Mouse (Mus musculus) CH12.LX (cell line): ENCODE measurements around the gene Kcnip4.

ENCODE experiments used
- CTCF ChIP-seq, 2 experiments: IDR thresholded peaks in 1 of 2; conservative IDR thresholded peaks in 1 of 2; 2 replicates each; pipeline ENCODE4 v1.5.1; 2011 to 2012; ENCODE audit warnings: low read depth in 2 of 2, low read length in 2 of 2, improper control_type of control experiment in 1 of 2, inconsistent platforms in 1 of 2, mild to moderate bottlenecking in 1 of 2, moderate library complexity in 1 of 2
- EP300 ChIP-seq: IDR thresholded peaks from 2 replicates; pipeline ENCODE4 v1.6.1; 2011; ENCODE audit warnings: low read length, improper control_type of control experiment
- PAX5 ChIP-seq: IDR thresholded peaks from 2 replicates; pipeline ENCODE4 v1.6.1; 2012; ENCODE audit warnings: low read length, inconsistent platforms, mixed read lengths
- POLR2A ChIP-seq: IDR thresholded peaks from 2 replicates; pipeline ENCODE4 v1.6.1; 2011; ENCODE audit warnings: low read depth, mild to moderate bottlenecking, improper control_type of control experiment, low read length
- TBP ChIP-seq: conservative IDR thresholded peaks from 2 replicates; pipeline ENCODE4 v1.6.1; 2011; ENCODE audit warnings: low read depth, low read length, improper control_type of control experiment

- TF ChIP-seq TBP = no peak
- TF ChIP-seq CTCF (conservative IDR thresholded peaks at IDR 0.05 in 1 of 2, IDR thresholded peaks at IDR 0.05 in 1 of 2; ENCODE audit: low read depth in 2 of 2, low read length in 2 of 2) = no peak
- TF ChIP-seq POLR2A = no peak
- TF ChIP-seq PAX5 = no peak
- no peak for TF ChIP-seq EP300
Measured at GRCm38 (mm10) chr5:49437236-49437635, 87.5 kb downstream of the Kcnip4 start.
